Mouse (Mus musculus) CD4-positive, CD25-positive, alpha-beta regulatory T cell, adult 2 months (primary cell): ENCODE data around the gene Homer2.

Experiments used
- DNase-seq: peaks from one replicate; pipeline ENCODE4 v3.0.0-alpha.2; 2012; ENCODE audit warnings: low read depth, low spot score

Homer2 gene

DNA sequence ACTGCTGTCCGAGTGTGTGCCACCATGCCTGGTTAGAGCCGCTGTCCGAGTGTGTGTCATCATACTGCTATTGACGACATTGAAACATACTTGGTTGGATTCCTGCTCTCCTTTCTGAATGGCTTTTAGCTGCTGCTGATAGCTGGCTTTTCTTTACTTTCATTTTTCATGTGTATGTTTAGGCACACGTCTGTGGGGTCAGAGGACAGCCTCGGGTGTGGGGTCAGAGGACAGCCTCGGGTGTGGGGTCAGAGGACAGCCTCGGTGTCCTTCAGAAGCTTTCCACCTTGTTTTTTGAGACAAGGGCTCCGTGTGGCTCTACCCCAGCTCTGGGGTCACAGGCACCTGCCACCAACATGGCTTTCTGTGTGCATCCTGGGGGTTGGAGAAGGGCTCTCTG is 114.6 kb downstream of the Homer2 start:
- no peak for DNase-seq

DNA sequence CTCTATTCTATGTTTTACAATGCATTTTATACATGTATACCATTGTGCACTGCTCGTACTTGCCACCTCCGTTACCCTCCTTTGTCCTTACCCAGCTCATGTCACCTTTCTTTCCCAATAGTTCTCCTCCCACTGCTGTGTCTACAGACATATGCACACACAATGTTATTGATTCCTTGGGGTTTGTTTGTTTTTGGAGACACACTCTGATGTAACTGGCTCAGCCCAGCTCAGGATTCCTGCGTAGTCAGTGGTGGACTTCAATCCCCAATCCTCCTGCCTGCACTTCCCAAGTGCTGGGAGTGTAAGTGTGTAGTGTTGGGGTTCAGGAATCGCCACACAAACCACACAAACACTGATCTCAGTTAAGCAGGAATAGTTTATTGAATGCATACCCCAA is 120.1 kb downstream of the Homer2 start:
- DNase-seq: no peak

DNA sequence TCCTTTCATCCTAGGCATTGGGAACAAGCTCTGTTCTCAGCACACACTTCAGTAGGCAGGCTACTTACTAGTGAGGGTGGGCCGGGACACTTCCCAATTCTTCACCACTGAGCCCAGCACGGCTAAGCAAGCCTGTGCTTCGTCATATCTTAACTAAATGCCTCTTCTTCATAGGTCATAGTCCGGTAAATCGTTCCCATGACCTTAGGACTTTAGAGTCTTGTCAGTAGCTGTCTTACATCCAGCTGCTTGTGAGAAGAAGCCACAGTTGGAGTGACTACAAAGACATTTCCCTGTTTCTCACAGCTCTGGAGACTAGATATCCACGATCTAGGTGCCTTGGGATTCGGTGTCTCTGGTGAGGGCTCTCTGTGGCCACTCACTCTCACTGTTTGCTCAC is 122.0 kb downstream of the Homer2 start:
- no peak for DNase-seq

DNA sequence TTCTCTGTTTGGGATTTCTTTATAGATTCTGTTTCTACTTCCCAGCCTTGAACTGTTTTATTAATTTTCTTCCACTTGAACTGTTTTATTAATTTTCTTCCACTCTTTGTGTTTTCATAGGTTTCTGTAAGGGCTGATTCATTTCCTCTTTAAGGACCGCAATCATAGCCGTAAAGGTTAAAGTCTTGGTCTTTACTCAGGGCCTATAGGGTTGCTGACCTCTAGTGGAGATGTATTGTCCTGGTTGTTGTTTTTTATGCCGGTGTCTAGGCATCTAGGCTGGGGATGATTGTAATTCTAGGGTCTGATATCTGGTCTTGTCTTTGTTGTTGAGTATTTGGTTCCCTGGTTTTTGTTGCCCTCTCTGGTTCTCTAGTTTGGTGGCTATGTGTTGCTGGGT is 123.8 kb downstream of the Homer2 start:
- no peak for DNase-seq

DNA sequence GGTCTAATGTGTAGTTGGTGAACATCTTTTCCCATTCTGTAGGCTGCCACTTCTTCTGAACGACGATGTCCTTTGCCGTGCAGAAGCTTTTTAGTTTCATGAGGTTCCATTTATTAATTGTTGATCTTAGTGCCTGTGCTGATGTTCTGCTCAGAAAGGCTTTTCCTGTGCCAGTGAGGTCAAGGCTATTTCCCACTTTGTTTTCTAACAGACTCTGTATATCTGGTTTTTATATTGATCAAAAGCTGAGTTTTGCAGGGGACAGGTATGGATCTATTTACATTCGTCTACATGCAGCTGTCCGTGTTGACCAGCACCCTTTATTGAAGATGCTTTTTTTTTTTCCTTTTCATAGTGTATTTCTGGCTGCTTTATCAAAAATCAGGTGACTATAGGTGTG is 128.0 kb downstream of the Homer2 start:
- DNase-seq: no peak

DNA sequence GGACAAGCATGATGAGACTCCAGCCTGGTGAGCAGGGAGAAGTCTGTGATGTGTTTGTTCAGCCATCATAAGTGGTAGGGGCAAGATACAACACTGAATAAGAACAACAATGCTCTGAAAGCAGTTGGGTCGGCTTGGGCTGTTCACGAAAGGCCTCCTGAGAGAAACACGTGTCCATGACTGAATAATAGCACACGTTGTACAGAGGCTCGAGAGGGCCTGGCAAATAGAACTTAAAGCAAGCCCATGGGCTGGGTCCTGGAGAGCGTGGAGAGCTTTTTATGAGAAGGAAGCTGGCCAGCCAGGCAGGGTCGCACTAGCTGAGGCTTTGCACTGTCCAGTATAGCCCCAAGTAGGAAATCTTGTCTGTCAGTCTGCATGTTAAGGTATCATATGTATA is 128.9 kb downstream of the Homer2 start:
- no peak for DNase-seq

DNA sequence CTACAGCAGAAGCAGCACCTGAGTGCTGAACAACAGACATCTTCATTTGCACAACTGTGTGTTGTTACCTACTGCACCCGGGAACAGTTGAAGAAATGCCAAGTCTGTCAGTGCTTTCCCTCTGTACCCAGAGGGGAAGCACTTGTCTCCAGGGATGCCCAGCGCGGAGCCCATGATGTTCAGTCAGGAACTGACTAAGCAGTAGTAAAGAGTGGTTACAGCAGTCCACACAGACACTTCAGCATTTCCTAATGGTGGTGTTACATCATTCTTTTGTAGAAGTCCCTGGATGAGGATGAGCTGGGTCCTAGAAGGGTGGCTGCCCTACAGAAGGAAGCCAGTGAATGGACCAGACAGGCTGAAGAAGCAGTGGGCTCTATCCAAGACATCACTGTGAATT is 129.5 kb downstream of the Homer2 start:
- DNase-seq: no peak

DNA sequence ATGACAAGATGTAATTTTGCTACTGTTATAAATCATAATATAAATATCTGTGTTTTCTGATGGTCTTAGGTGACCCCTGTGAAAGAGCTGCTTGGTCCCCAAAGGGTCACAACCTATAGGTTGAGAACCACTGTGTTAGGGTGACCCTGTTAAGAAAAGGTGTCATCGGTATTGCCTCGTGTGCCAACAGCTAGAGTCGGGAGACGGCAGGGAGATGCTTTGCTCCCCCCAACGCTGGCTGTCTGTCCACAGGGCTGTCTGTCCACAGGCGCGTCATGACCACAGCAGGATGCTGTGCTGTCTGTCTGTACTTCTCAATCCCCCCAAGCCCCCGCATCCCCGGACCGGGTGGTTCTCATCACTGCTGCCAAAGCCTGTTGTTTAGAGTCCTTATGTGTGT is 131.7 kb downstream of the Homer2 start:
- DNase-seq: no peak

DNA sequence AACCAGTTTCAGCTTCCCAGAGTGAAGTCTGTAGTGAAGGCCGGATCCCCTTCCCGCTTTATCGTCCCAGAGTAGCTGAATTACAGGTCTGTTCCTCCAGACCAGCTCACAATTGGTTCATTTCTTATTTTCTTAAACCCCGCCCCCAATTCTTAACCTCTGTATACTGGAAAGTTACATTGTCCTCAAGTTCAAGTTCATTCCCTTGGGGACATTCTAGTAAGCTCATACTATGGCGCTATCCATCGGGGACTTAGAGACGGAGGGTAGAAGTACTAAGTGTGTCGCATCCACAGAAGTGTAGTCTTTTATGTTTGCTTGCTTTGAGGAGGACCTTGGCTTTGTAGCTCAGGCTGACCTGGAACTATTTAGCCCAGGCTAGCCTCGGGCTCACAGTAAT is 133.5 kb downstream of the Homer2 start:
- no peak for DNase-seq

DNA sequence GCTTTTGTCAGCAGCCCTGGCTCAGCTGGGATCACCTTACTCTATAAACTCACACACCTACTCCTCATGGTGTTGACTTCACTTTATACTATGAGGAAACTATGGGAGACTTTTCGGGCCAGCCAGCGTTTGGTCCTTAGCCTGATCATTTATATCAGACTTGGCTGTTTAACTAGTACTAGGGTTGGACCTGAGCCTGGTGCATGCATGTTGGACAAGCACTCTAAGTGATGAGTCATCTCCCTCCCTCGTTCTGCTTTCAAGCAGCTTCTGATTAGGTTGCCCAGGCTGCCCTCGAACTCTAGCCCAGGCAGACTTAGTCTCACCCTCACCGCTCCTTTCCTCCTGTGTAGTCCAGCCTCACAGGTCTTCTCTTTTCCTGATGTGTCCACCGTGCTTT is 133.9 kb downstream of the Homer2 start:
- DNase-seq: no peak

DNA sequence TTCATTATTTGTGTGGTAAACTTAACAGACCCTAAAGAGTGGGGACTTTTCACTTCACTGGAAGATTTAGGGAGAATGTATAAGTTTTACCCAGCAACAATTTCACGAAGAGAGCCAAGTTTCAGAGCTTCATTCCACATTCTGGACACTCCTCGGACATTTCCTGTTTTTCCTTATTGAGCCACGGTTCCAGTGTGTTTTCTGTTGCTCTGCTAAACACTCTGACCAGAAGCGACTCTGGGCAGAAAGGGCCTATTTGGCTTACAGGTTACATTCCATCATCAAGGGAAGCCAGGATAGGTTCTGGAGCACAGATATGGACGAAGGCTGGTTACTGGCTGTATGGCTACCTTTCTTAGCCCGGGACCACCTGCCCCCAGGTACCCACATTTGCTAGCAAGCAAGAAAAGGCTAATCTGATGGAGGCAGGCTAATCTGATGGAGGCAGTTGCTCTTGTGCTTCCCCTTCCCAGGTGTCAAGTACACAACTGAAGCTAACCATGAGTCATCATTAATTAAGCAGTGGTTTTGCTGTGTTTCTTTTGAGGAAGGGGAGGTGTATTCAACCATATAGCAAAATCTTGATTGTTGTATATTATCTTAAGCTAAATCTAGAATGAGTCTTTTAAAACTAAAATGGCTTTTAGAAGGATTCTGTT is 134.6 kb downstream of the Homer2 start:
- DNase-seq: peak; percentile 11

DNA sequence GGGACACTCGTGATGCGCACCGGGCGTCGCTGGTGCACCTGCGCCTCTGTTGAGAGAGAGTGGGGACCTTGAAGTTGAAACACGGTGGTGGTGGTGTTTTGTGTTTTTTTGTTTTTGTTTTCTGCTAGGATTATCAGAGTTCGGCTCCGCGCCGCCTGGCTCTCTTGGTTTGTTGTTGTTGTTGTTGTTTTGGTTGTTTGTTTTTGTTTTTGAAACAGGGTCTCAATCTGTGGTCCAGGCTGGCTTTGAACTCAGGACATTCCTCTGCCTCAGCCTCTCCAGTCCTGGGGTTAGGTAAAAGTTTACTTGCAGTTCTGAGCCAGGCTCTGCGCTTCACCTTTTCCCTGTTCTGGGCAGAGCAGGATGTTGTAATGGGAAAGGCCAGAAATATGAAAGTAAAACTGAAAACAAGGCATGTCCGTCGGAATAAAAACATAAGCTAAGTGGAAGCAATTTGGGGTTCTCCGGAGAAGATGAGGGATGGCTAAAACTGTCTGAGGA is 135.3 kb downstream of the Homer2 start:
- no peak for DNase-seq

DNA sequence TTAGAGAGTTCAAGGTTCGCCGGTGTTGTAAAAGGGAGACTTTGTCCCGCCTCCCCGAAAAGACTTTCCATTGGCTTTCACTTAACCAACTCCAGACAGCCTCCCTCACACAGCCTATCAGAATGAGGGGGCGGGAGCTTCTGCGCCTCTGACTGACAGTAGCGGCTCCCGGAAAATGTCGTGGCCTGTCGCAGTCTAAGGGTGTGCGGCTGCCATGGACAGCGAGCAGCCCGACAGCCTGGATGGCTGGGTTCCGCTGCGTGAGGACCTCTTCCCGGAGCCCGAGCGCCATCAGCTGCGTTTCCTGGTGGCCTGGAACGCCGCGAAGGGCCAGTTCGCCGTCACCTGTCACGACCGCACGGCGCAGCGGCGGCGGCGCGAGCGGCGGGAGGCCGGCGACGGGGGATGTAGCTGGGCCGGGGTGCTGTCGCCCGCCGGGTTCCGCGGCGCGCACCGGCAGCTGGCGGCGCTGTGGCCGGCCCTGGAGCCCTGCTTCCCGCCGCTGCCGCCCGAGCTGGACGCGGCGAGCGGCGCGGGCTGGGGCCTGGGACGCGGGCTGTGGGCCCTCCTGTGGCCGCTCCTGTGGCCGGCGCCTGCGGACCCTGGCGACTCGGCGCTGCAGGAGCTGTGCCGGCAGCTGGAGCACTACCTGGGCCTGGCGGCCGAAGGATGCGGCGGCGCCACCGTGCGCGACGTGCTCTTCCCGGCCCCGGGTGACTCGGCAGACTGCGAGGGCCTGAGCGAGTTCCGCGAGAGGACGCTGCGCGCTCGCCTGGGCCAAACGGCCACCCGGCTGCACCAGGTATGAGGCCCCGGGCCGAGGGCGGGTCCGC is 136.0 kb downstream of the Homer2 start, which contains the start of gene Whamm:
Gene Whamm, plus strand, starts transcription at position 159 of the 833 bp plus-strand sequence.
- peak; percentile 96 for DNase-seq

DNA sequence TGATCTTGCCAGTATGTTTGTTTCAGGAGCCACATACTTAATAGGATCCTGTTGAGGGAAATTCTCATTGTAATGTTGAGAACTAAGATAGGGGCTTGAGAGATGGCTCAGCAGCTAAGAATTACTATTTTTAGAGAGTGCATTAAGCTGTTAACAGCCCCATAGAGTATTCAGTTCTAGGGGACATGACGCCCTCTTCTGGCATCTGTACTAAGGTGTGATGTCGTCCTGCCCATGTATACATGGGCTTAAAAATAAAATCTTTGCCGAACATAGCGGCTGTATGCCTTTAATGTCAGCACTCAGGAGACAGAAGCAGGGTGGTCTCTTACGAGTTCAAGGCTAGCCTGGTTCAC is 136.6 kb downstream of the Homer2 start:
- no peak for DNase-seq

DNA sequence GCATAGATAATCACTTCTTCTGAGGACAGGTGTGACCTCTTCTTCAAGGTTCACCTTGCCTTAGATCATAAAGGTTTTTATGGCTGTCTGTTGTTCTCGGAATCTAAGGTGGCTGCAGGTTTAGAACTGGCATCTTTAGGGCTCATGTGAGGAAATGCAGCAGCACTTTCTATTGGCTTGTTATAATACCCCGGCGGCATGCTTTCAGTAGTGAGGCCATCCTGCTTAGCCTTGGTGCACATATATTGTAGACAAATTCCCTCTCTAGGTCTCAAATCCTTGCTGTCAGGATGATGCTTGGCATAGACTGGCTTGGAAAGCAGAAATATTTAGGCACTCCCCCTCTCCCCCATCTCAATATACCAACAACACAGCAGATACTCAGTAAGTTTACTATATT is 137.1 kb downstream of the Homer2 start:
- DNase-seq: no peak

DNA sequence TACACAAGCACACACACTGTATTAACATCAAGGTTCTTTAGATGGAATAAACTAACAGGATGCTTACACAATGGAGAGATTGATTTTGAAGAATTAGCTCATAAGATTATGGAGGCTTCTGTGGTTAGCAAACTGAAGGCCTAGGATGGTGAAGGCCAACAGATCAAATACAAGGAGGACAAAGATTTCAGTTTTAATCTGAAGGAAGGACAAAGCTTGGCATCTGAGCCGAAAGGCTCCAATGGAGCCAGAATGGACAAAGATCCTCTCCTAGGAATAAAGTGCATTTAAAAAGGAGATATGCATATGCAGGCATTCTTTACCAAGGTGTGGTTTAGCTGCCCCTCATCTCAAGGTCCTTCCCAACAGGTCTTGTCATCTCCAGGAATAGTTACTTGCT is 137.5 kb downstream of the Homer2 start:
- DNase-seq: no peak

DNA sequence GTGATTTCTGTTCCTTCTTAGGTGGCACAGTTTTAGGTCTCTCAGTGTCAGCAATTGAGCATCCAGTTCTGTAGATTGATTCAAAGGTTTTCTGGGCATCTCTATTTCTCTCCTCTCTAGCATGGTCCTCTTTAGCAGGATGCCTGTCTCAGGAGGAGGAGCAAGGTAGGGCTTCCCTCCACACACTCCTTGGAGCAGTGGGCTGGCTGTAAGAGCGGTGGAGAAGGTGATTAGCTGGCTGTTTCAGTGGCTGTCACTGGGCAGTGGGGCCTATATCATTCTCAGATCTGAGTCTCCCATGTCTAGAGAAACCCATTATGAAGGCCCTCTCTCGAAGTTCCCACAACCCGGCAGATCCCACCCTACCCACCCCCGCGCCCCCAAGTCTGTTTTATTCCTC is 139.9 kb downstream of the Homer2 start:
- no peak for DNase-seq

DNA sequence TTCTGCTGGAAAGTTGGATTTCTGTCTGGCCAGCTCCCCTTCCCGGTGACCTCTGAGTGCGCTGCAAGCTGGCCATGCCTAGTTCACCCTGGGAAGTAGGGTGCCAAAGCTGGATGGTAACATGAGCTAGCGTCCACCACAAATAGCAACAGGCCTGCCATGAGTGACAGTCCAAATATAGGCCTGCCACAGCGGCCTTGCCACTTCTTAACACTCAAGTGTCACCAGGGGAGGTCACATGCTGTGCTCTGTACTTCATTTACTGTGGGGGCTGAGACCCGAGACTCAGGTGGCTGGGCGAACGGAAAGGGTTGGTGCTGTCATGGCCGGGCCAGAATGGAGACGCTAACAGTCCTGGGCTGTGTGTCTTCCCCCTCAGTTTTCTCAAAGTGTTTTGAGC is 140.4 kb downstream of the Homer2 start, which contains the start of gene Fsd2:
Gene Fsd2, minus strand, starts transcription at position 53 of the 400 bp plus-strand sequence.
- DNase-seq: no peak

DNA sequence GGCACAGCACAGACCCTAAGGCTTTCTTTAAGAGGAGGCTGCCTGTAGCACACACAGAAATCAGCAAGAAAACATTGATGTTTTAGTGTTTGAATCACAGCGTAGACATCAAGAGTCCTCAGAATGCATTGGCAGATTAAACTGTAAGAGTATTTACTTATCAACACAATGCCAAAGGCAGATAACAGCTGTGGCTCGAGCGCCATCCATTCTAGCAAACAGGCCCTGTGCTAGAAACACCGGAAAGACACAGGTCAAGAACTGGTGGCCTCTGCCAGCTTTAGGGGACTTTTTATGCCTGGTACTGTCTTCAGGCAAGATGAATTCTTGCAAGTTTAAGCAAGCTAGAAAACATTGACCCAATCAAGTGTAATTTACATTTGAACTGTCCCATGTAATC is 141.0 kb downstream of the Homer2 start:
- DNase-seq: no peak

DNA sequence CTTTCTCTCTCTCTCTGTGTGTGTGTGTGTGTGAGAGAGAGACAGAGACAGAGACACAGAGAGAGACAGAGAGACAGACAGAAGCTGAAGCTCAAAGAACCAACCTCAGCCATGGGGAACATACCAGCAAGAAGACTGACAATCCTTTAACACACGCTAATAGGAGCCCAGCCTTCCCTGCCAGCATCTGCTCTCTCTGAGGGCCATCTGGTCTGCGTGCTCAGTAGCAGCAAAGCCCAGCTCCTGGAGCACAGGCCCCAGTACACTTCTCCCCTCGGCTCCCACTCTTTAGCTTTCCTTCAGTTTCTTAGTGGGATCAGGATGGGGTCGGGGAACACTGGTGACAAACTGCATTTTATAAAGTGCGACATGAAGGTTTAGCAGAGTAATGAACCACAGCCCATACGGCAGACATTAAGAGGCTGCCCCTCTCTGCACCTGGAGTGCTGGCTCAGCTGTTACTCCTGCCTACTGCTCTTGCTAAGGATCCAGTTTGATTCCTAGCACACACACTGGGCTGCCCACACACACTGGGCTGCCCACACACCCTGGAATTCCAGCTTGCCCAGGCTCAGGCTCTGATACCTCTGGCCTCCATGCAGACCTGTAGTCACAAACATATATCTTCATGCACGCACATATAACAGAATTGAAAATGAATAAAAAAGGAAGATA is 141.8 kb downstream of the Homer2 start:
- DNase-seq: no peak

DNA sequence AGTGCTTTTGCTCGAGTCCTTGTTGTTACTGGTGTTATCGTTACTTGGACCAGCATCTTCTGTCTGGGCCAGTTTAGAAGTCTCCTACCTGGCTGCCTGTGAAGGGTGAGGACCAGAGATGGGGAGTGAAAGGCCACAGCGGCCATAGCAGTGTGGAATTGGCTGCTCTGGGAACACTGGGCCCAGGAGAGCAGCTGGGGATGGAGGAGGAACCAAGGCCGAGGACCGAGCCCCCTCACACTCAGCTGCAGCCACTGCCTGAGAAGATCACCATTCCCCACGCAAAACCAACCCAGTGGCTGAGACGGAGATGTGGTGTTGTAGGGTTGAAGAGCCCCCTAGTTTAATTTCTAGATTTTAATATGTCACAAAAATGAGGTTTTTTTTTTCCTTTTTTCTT is 142.6 kb downstream of the Homer2 start:
- DNase-seq: no peak

DNA sequence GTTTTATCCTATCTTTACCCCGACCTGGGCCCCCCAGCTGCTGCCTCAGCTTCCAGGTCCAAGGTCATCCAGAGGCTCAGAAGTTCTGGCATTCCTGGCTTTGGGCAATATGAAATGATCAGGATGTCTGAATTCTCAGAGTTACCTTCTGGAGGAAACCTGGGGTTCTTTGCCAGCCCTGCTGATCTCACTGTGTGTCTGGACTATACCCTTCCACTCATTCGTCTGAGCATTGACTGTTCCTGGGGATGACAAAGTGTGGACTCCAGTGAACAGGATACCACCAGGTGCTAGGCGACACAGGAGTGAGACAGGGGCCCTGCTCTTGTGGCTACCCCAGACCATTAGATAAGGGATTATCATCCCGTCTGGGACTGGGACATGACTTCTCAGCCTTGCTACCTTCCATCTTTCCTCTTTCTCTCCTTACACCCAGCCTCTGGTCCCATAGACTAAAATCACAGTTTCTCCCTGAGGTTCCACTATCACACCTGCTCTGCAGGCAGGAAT is 143.8 kb downstream of the Homer2 start:
- DNase-seq: no peak
